Mouse (Mus musculus) erythroblast, embryonic 14.5 days (primary cell): ENCODE measurements around the gene Gm28038. TPM values are rescaled to one million over a fixed set of nuclear protein-coding genes. Genes with fewer than 3 reads are reported as not detected.

ENCODE experiments used
- H3K27me3 ChIP-seq: 2 replicates; pipeline ENCODE4 v1.6.1; 2012; ENCODE audit warnings: inconsistent platforms; ENCODE audit not compliant: control insufficient read depth
- H3K36me3 ChIP-seq: 2 replicates; pipeline ENCODE4 v1.6.1; 2012; ENCODE audit warnings: mild to moderate bottlenecking, inconsistent platforms; ENCODE audit not compliant: control insufficient read depth
- H3K4me1 ChIP-seq: 2 replicates; pipeline ENCODE4 v1.6.1; 2012; ENCODE audit warnings: inconsistent platforms; ENCODE audit not compliant: control insufficient read depth
- H3K4me3 ChIP-seq: replicated peaks from 2 replicates; pipeline ENCODE3; 2012; ENCODE audit warnings: moderate library complexity, mild to moderate bottlenecking, inconsistent platforms
- H3K9me3 ChIP-seq: 2 replicates; pipeline ENCODE4 v1.6.1; 2012; ENCODE audit warnings: low read length, inconsistent platforms, mixed read lengths; ENCODE audit not compliant: control insufficient read depth
- GATA1 ChIP-seq: IDR thresholded peaks from 2 replicates; pipeline ENCODE4 v1.6.1; 2012; ENCODE audit warnings: low read length, inconsistent platforms, mixed read lengths
- TAL1 ChIP-seq: IDR thresholded peaks from 3 replicates; pipeline ENCODE4 v1.6.1; 2012; ENCODE audit warnings: low read length, inconsistent platforms, mixed read lengths
- polyA plus RNA-seq: library from polyadenylated mRNA; stranded (reverse); fragments of >175 nt; gene quantifications from 2 replicates; pipeline ENCODE4 v1.2.3, GENCODE M21; 2012

Gm28038 gene
- polyA plus RNA-seq, 1 experiment = not detected

DNA sequence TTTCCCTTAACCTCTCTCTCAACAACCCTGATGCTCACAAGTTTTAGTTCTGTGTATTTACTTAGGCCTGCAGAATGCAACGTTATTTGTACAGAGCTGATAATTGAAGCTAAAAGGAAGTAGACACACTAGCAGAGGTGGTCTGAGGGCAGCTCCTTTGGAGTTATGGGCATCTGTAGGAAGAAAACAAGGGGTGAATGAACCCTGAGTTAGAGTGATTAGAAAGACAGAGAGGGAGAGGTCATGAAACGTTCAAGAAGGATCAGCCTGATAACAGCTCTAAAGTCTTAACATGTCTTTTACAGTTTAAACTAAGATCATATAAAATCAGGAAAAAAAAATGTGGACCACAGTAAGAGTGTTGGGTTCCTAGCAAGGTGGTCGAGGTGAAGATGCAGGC lies 28.5 kb downstream of the Gm28038 start:
- H3K4me1 ChIP-seq = peaks cover 13% of the 10 kb centered on the region
- no peak for TF ChIP-seq TAL1
- no peak for TF ChIP-seq GATA1
- no peaks in the 10 kb centered on the region for H3K27me3 ChIP-seq
- H3K36me3 ChIP-seq = peaks cover 98% of the 10 kb centered on the region
- no peak overlapping the region for H3K4me3 ChIP-seq
- no peaks in the 10 kb centered on the region for H3K9me3 ChIP-seq

GRCm38 (mm10) chr2:30311481-30311880 lies 30.6 kb downstream of the Gm28038 start:
- Histone ChIP-seq H3K36me3 (peaks cover 98% of the 10 kb centered on the region), H3K27me3 (no peaks in the 10 kb centered on the region), H3K9me3 (no peaks in the 10 kb centered on the region), H3K4me1 (peaks cover 13% of the 10 kb centered on the region), H3K4me3 (no peak overlapping the region)
- TF ChIP-seq GATA1 (no peak), TAL1 (no peak)

GRCm38 (mm10) chr2:30316136-30316535 lies 35.3 kb downstream of the Gm28038 start:
- no peak for TF ChIP-seq GATA1
- TF ChIP-seq TAL1 = no peak
- Histone ChIP-seq H3K9me3 (no peaks in the 10 kb centered on the region), H3K36me3 (peaks cover 91% of the 10 kb centered on the region), H3K4me1 (no peaks in the 10 kb centered on the region), H3K27me3 (no peaks in the 10 kb centered on the region), H3K4me3 (no peak overlapping the region)

DNA sequence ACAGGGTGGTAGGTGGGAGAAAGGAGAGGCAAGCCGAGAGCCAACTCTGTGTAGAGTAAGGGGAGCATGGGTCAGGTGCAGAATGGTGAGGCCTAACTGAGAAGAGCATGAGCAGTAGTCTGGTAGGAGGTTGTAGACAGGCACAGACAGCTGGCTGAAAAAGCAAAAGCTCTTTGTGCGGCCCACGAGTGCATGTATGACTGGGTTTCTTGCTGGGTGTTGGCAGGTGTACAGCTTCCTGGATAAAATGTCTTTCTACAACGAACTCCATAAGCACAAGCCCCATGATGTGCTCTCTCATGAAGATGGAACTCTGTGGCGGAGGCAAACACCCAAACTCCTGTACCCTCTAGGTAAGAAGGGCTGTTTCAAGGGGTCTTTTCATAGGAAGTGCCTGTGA lies 36.1 kb downstream of the Gm28038 start:
- H3K27me3 ChIP-seq = no peaks in the 10 kb centered on the region
- no peak overlapping the region for H3K4me3 ChIP-seq
- no peaks in the 10 kb centered on the region for H3K9me3 ChIP-seq
- H3K36me3 ChIP-seq = peaks cover 93% of the 10 kb centered on the region
- TF ChIP-seq TAL1 = no peak
- TF ChIP-seq GATA1 = no peak
- no peaks in the 10 kb centered on the region for H3K4me1 ChIP-seq

- TF ChIP-seq TAL1 (no peak), GATA1 (no peak)
- Histone ChIP-seq H3K4me1 (no peaks in the 10 kb centered on the region), H3K27me3 (no peaks in the 10 kb centered on the region), H3K9me3 (no peaks in the 10 kb centered on the region), H3K4me3 (no peak overlapping the region), H3K36me3 (peaks cover 93% of the 10 kb centered on the region)
Measured at GRCm38 (mm10) chr2:30319260-30319659, 38.4 kb downstream of the Gm28038 start.

DNA sequence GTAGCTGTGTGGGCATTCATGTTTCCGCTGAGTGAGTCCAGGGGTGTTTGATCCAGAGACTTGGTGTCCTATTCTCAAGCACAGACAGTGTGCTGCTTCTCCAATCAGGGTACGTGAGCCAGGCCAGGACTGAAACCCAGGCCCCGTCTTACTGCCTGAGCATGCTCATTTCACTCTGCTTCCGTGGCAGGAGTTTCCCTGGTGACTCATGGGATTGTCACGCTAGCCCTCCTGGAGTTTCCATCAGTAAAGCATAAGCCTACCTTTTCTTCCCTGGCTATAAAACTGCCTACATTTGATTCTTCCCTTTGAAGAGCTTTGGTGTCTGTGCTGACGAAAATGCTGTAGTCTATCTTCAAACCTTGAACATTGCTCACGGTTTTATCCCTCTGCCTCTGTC lies 42.3 kb downstream of the Gm28038 start:
- H3K9me3 ChIP-seq = no peaks in the 10 kb centered on the region
- peaks cover 93% of the 10 kb centered on the region for H3K36me3 ChIP-seq
- H3K4me1 ChIP-seq = no peaks in the 10 kb centered on the region
- no peak for TF ChIP-seq TAL1
- no peak for TF ChIP-seq GATA1
- no peaks in the 10 kb centered on the region for H3K27me3 ChIP-seq
- no peak overlapping the region for H3K4me3 ChIP-seq

DNA sequence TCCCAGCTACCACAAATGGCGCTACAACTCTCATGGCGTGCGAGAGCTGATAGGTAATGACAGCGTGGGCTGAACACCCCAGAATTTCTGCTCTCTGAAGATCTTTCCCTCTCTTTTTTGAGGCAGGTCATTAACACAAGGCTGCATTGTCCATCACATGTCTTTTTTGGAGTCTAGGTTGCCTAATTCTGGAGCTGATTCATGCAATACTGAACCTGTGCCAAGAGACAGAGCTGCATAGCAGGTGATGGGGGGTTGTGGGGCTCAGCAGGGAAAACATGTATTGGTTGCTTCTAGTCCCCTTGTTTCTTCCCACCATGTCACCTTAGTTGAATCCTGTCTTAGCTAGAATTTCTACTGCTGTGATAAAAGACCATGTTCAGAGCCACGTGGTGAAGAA lies 44.5 kb downstream of the Gm28038 start:
- Histone ChIP-seq H3K27me3 (no peaks in the 10 kb centered on the region), H3K36me3 (peaks cover 99% of the 10 kb centered on the region), H3K4me3 (no peak overlapping the region), H3K4me1 (no peaks in the 10 kb centered on the region), H3K9me3 (no peaks in the 10 kb centered on the region)
- no peak for TF ChIP-seq GATA1

DNA sequence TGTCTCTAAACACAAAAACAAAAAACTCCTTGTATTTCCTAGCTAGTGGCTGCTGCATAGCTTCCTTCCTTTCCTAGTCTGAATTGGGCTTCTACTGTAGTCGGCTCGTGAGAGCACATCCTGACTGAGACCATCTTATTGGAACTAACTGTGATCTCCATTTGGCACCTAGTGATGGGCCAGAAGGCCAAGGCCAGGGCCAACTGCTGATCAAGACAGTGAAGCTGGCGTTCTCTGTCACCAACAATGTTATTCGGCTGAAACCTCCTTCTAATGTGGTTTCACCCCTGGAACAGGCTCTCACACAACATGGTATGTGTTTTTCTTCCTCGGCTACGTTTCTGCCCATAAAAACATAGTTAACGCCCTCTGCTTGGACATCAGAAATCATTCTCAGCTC lies 46.4 kb downstream of the Gm28038 start:
- H3K27me3 ChIP-seq = no peaks in the 10 kb centered on the region
- no peak overlapping the region for H3K4me3 ChIP-seq
- H3K9me3 ChIP-seq = no peaks in the 10 kb centered on the region
- H3K36me3 ChIP-seq = peaks cover 99% of the 10 kb centered on the region
- H3K4me1 ChIP-seq = no peaks in the 10 kb centered on the region
- TF ChIP-seq TAL1 (no peak), GATA1 (no peak)

DNA sequence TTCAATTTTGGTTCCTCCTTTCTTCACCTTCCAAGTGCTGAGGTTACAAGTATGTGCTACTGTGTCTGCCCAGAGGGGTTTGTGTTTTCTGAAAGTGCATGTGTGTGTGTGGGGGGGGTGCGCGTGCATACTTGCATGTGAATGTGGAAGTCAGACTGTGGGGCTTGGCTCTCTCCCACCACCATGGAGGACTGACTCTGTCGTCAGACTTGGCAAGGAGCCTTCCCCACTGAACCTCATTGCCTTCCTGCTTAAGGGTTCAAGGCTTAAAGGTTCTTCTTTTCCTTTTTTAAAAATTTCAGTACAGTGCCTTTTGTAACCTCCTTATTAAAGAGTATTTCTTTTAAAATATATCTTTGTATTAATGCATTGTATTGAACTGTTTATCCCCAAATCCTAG lies 47.9 kb downstream of the Gm28038 start:
- TF ChIP-seq GATA1 (no peak), TAL1 (no peak)
- H3K27me3 ChIP-seq = no peaks in the 10 kb centered on the region
- no peaks in the 10 kb centered on the region for H3K4me1 ChIP-seq
- H3K36me3 ChIP-seq = peaks cover 99% of the 10 kb centered on the region
- no peaks in the 10 kb centered on the region for H3K9me3 ChIP-seq
- no peak overlapping the region for H3K4me3 ChIP-seq

GRCm38 (mm10) chr2:30335324-30335723 lies 54.5 kb downstream of the Gm28038 start:
- H3K27me3 ChIP-seq = no peaks in the 10 kb centered on the region
- H3K36me3 ChIP-seq = peaks cover 100% of the 10 kb centered on the region
- TF ChIP-seq TAL1 (no peak), GATA1 (no peak)
- no peak overlapping the region for H3K4me3 ChIP-seq
- H3K4me1 ChIP-seq = no peaks in the 10 kb centered on the region
- no peaks in the 10 kb centered on the region for H3K9me3 ChIP-seq
